Mouse (Mus musculus): ENCODE data around the gene Tmod3.

The Tmod3 gene

GRCm38 (mm10) chr9:75467581-75467980, 91.9 kb downstream of the Tmod3 start:
- CTCF ChIA-PET: interaction anchor here (0.6 to 3.0 kb wide), 23 partner anchors 10 to 304 kb away, joined by 3 to 28 read pairs (median 4); partner anchors contain the start of genes Leo1 (in 2 of the 4) and Tmod3 (in 1 of the 4)

GRCm38 (mm10) chr9:75466641-75467040, 92.8 kb downstream of the Tmod3 start:
- ChIA-PET POLR2A (interaction anchor here in 3 of 4 experiments (0.6 to 2.8 kb wide), 21 partner anchors 9 to 84 kb away, joined by 3 to 12 read pairs (median 3); partner anchors contain the start of genes Leo1 (in 1 of the 3) and Mapk6 (in 1 of the 3)), CTCF (interaction anchor here (0.5 to 3.0 kb wide), 22 partner anchors 9 to 206 kb away, joined by 3 to 28 read pairs (median 4); partner anchors contain the start of genes Leo1 (in 2 of the 4), Lysmd2 (in 1 of the 4), Mapk6 (in 1 of the 4) and Tmod3 (in 1 of the 4))

More at GRCm38 (mm10) chr9:75467581-75467980, 91.9 kb downstream of the Tmod3 start:
- POLR2A ChIA-PET: interaction anchor here (0.8 to 2.8 kb wide), 16 partner anchors 11 to 95 kb away, joined by 3 to 12 read pairs (median 4); partner anchors contain the start of genes Mapk6 (in 2 of the 4) and Leo1 (in 1 of the 4)

- CTCF ChIA-PET: interaction anchor here in 2 of 4 experiments (0.9 to 3.0 kb wide), 5 partner anchors 9 to 160 kb away, joined by 3 to 28 read pairs (median 5); partner anchors contain the start of genes Lysmd2 (in 1 of the 2) and Mapk6 (in 1 of the 2)
- POLR2A ChIA-PET: interaction anchor here in 2 of 4 experiments (0.9 to 2.8 kb wide), 7 partner anchors 9 to 56 kb away, joined by 3 to 12 read pairs (median 3); partner anchors contain the start of genes Leo1 (in 1 of the 2) and Mapk6 (in 1 of the 2)
Observed at GRCm38 (mm10) chr9:75465856-75466255, 93.6 kb downstream of the Tmod3 start.

GRCm38 (mm10) chr9:75463050-75463660, 96.3 kb downstream of the Tmod3 start:
- POLR2A ChIA-PET: interaction anchor here in 3 of 4 experiments (0.5 to 3.7 kb wide), 40 partner anchors 8 to 981 kb away, joined by 3 to 24 read pairs (median 4); partner anchors contain the start of genes Leo1 (in 3 of the 3), Mapk6 (in 3 of the 3), Lysmd2 (in 1 of the 3) and Scg3 (in 1 of the 3)
- CTCF ChIA-PET: interaction anchor here (0.5 to 2.4 kb wide), 12 partner anchors 8 to 180 kb away, joined by 3 to 7 read pairs (median 3); partner anchors contain the start of gene Leo1 (in 2 of the 4)

DNA sequence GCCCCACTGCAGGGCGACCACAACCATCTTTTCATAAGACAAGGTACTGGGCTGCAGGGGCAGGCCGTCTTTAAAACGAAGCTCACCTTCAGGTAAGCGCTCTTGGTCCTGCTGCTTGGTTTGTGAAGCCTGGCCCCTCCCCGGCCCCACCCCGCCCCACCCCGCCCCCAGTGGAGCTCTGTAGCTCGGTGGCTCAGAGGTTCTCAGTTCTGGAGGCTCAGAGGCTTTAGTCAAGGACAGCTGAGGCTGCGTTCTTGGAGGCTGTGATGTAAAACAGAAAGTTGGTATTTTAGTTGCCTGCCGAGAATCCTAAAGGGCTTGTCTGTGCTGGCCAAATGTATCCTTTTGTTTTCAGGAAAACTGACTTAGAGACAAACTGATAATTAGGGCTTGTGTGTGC, 103.8 kb downstream of the Tmod3 start:
- POLR2A ChIA-PET: interaction anchor here in 3 of 4 experiments (1.0 to 2.5 kb wide), 13 partner anchors 8 to 45 kb away, joined by 3 to 14 read pairs (median 6); partner anchors contain the start of genes Leo1 (in 3 of the 3) and Mapk6 (in 1 of the 3)
- CTCF ChIA-PET: interaction anchor here in 2 of 4 experiments (0.6 to 4.4 kb wide), 6 partner anchors 11 to 173 kb away, joined by 3 to 28 read pairs (median 4); partner anchors contain the start of gene Leo1 (in 1 of the 2)

- POLR2A ChIA-PET: interaction anchor here in 2 of 4 experiments (0.9 to 3.7 kb wide), 4 partner anchors 9 to 13 kb away, joined by 3 to 18 read pairs (median 9); partner anchors contain the start of gene Leo1 (in 1 of the 2)
Observed at GRCm38 (mm10) chr9:75453994-75454393, 105.5 kb downstream of the Tmod3 start.

DNA sequence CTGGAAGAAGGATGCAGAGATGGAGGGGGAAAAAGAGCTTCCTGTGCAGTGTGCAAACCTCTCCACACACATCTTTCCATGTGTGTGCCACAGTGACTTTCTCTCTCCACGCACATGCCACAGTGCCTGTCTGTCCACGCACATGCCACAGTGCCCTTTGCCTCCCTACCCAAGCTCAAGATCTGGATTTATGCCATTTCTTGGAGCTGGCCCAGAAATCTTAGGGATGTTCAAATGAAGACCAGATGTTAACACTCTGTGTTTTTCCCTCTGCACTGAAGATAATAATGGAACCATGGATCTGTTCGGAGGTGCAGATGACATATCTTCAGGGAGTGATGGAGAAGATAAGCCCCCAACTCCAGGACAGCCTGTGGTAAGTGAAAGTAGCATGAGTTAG, 111.4 kb downstream of the Tmod3 start:
- ChIA-PET CTCF (interaction anchor here in 3 of 4 experiments (0.6 to 1.3 kb wide), 4 partner anchors 11 to 144 kb away, joined by 3 read pairs; no protein-coding TSS in a partner anchor), POLR2A (interaction anchor here in 3 of 4 experiments (0.5 to 1.8 kb wide), 6 partner anchors 8 to 96 kb away, joined by 3 to 10 read pairs (median 4); no protein-coding TSS in a partner anchor)

More at GRCm38 (mm10) chr9:75453994-75454393, 105.5 kb downstream of the Tmod3 start:
- CTCF ChIA-PET: interaction anchor here in 1 of 4 experiments (1.2 to 4.4 kb wide), 2 partner anchors 9 to 13 kb away, joined by 3 to 28 read pairs; no protein-coding TSS in a partner anchor
